Mouse (Mus musculus): ENCODE data around the gene Rac1.

- TF ChIP-seq CTCF (IDR thresholded peaks at IDR 0.05; ENCODE audit: extremely low read depth, insufficient read length, insufficient replicate concordance, low read depth, low read length) (no peak), POLR2A (IDR thresholded peaks at IDR 0.05; ENCODE audit: low read depth, low read length) (no peak)
Measured at GRCm38 (mm10) chr5:143512305-143512704, 15.5 kb downstream of the Rac1 start.

Data from small intestine, adult 2 months (tissue).